Mouse (Mus musculus) cortical plate, adult 2 months (tissue): ENCODE measurements around the gene Lbx1. TPM values are rescaled to one million over a fixed set of nuclear protein-coding genes. Genes with fewer than 3 reads are reported as not detected.

Experiments used
- H3K27ac ChIP-seq: fragments of 200-500 bp; 2 replicates; pipeline ENCODE4 v1.5.1; 2012; ENCODE audit warnings: low read length, control low read depth, inconsistent platforms; ENCODE audit not compliant: insufficient read depth
- H3K4me1 ChIP-seq: fragments of 200-500 bp; 2 replicates; pipeline ENCODE4 v1.6.1; 2011; ENCODE audit warnings: low read length; ENCODE audit not compliant: control insufficient read depth, insufficient read depth
- H3K4me3 ChIP-seq: fragments of 200-500 bp; 2 replicates; pipeline ENCODE4 v1.5.1; 2011; ENCODE audit warnings: mild to moderate bottlenecking, low read length, control low read depth; ENCODE audit not compliant: insufficient read depth
- CTCF ChIP-seq: fragments of 200-500 bp; IDR thresholded peaks from 2 replicates; pipeline ENCODE4 v1.5.1; 2011; ENCODE audit warnings: mild to moderate bottlenecking, control low read depth, low read length; ENCODE audit not compliant: insufficient read depth; ENCODE audit errors: extremely low read depth
- POLR2A ChIP-seq: fragments of 200-500 bp; IDR thresholded peaks from 2 replicates; pipeline ENCODE4 v1.6.1; 2011; ENCODE audit warnings: mild to moderate bottlenecking, low read length, control low read depth; ENCODE audit not compliant: insufficient read depth; ENCODE audit errors: extremely low read depth
- polyA plus RNA-seq: library from polyadenylated mRNA; depleted of rRNA; stranded (reverse); fragments of >200 nt; gene quantifications from 2 replicates; pipeline ENCODE4 v1.2.3, GENCODE M21; 2012

The Lbx1 gene
- polyA plus RNA-seq, 1 experiment = not detected

- TF ChIP-seq POLR2A = no peak
- no peaks in the 10 kb centered on the region for H3K4me1 ChIP-seq
- no peak overlapping the region for H3K27ac ChIP-seq
- no peak overlapping the region for H3K4me3 ChIP-seq
Measured at GRCm38 (mm10) chr19:45229378-45230135, 6.1 kb downstream of the Lbx1 start.

- Histone ChIP-seq H3K27ac (no peak overlapping the region), H3K4me1 (no peaks in the 10 kb centered on the region), H3K4me3 (no peak overlapping the region)
- TF ChIP-seq CTCF (no peak), POLR2A (no peak)
Measured at GRCm38 (mm10) chr19:45228781-45229180, 6.8 kb downstream of the Lbx1 start.

- Histone ChIP-seq H3K4me3 (no peak overlapping the region), H3K27ac (no peak overlapping the region), H3K4me1 (no peaks in the 10 kb centered on the region)
- no peak for TF ChIP-seq POLR2A
Measured at GRCm38 (mm10) chr19:45228097-45228496, 7.5 kb downstream of the Lbx1 start.

- Histone ChIP-seq H3K4me3 (no peak overlapping the region), H3K4me1 (no peaks in the 10 kb centered on the region), H3K27ac (no peak overlapping the region)
- TF ChIP-seq POLR2A (no peak), CTCF (no peak)
Measured at GRCm38 (mm10) chr19:45227671-45228070, 7.9 kb downstream of the Lbx1 start.

GRCm38 (mm10) chr19:45227049-45227448 is 8.6 kb downstream of the Lbx1 start:
- TF ChIP-seq CTCF = no peak
- TF ChIP-seq POLR2A = no peak
- H3K4me3 ChIP-seq = no peak overlapping the region
- H3K4me1 ChIP-seq = no peaks in the 10 kb centered on the region
- H3K27ac ChIP-seq = no peak overlapping the region

- H3K27ac ChIP-seq = no peak overlapping the region
- TF ChIP-seq POLR2A (no peak), CTCF (no peak)
- H3K4me3 ChIP-seq = no peak overlapping the region
- H3K4me1 ChIP-seq = no peaks in the 10 kb centered on the region
Measured at GRCm38 (mm10) chr19:45226246-45226645, 9.4 kb downstream of the Lbx1 start.

GRCm38 (mm10) chr19:45225130-45225529 is 10.5 kb downstream of the Lbx1 start:
- no peaks in the 10 kb centered on the region for H3K4me1 ChIP-seq

GRCm38 (mm10) chr19:45224286-45224559 is 11.4 kb downstream of the Lbx1 start:
- Histone ChIP-seq H3K4me1 (no peaks in the 10 kb centered on the region), H3K4me3 (no peak overlapping the region), H3K27ac (no peak overlapping the region)
- no peak for TF ChIP-seq CTCF
- no peak for TF ChIP-seq POLR2A

More at GRCm38 (mm10) chr19:45225130-45225529, 10.5 kb downstream of the Lbx1 start:
- H3K27ac ChIP-seq = no peak overlapping the region
- TF ChIP-seq CTCF (no peak), POLR2A (no peak)
- H3K4me3 ChIP-seq = no peak overlapping the region

GRCm38 (mm10) chr19:45223413-45224285 is 12.0 kb downstream of the Lbx1 start:
- H3K4me1 ChIP-seq = no peaks in the 10 kb centered on the region
- H3K4me3 ChIP-seq = no peak overlapping the region
- TF ChIP-seq POLR2A (no peak), CTCF (no peak)
- H3K27ac ChIP-seq = no peak overlapping the region
